Mouse (Mus musculus) urinary bladder, postnatal 10 days (tissue): ENCODE measurements around the gene Uhrf1bp1l.

Experiments used
- DNase-seq: peaks from one replicate; pipeline ENCODE4 v3.0.0; 2022; ENCODE audit warnings: low spot score

Uhrf1bp1l gene

GRCm38 (mm10) chr10:89745666-89746020 is 852 bp downstream of the Uhrf1bp1l start:
- no peak for DNase-seq

- no peak for DNase-seq
Measured at GRCm38 (mm10) chr10:89746581-89746980, 1.8 kb downstream of the Uhrf1bp1l start.

GRCm38 (mm10) chr10:89747221-89747905 is 2.6 kb downstream of the Uhrf1bp1l start:
- DNase-seq, result no peak

GRCm38 (mm10) chr10:89747911-89748310 is 3.1 kb downstream of the Uhrf1bp1l start:
- DNase-seq, result no peak

- no peak for DNase-seq
Measured at GRCm38 (mm10) chr10:89748619-89749018, 3.8 kb downstream of the Uhrf1bp1l start.

- no peak for DNase-seq
Measured at GRCm38 (mm10) chr10:89751069-89751468, 6.3 kb downstream of the Uhrf1bp1l start.

- no peak for DNase-seq
Measured at GRCm38 (mm10) chr10:89755231-89755630, 10.4 kb downstream of the Uhrf1bp1l start.

GRCm38 (mm10) chr10:89760772-89761171 is 16.0 kb downstream of the Uhrf1bp1l start:
- no peak for DNase-seq

- no peak for DNase-seq
Measured at GRCm38 (mm10) chr10:89764457-89765121, 19.8 kb downstream of the Uhrf1bp1l start.

- no peak for DNase-seq
Measured at GRCm38 (mm10) chr10:89765790-89766714, 21.3 kb downstream of the Uhrf1bp1l start.

- DNase-seq, result no peak
Measured at GRCm38 (mm10) chr10:89768352-89769020, 23.7 kb downstream of the Uhrf1bp1l start.

GRCm38 (mm10) chr10:89769096-89769495 is 24.3 kb downstream of the Uhrf1bp1l start:
- no peak for DNase-seq

- no peak for DNase-seq
Measured at GRCm38 (mm10) chr10:89771894-89772293, 27.1 kb downstream of the Uhrf1bp1l start.

- no peak for DNase-seq
Measured at GRCm38 (mm10) chr10:89776029-89776428, 31.2 kb downstream of the Uhrf1bp1l start.

GRCm38 (mm10) chr10:89791870-89792269 is 47.1 kb downstream of the Uhrf1bp1l start:
- no peak for DNase-seq

GRCm38 (mm10) chr10:89794121-89794520 is 49.3 kb downstream of the Uhrf1bp1l start:
- no peak for DNase-seq

GRCm38 (mm10) chr10:89819146-89819545 is 74.4 kb downstream of the Uhrf1bp1l start:
- DNase-seq, result no peak

GRCm38 (mm10) chr10:89823906-89824305 is 79.1 kb downstream of the Uhrf1bp1l start:
- DNase-seq, result no peak

GRCm38 (mm10) chr10:89826896-89827295 is 82.1 kb downstream of the Uhrf1bp1l start:
- no peak for DNase-seq

GRCm38 (mm10) chr10:89832334-89832733 is 87.5 kb downstream of the Uhrf1bp1l start:
- no peak for DNase-seq

- DNase-seq, result no peak
Measured at GRCm38 (mm10) chr10:89833166-89833565, 88.4 kb downstream of the Uhrf1bp1l start.

GRCm38 (mm10) chr10:89837476-89837875 is 92.7 kb downstream of the Uhrf1bp1l start:
- DNase-seq, result no peak
